Mouse (Mus musculus): ENCODE measurements around the gene Rexo4. TPM values are rescaled to one million over a fixed set of nuclear protein-coding genes. Genes with fewer than 3 reads are reported as not detected.

Gene Rexo4
- polyA plus RNA-seq (2017; shearing (Covaris generic)): 42.0 TPM

GRCm38 (mm10) chr2:26963923-26964723 is at the start of gene Rexo4:
Rexo4 (minus strand) TSS chr2:26964386.

GRCm38 (mm10) chr2:27009714-27010244 is 45.6 kb upstream of the Rexo4 start, which contains the start of gene Cacfd1:
Cacfd1 (plus strand) TSS chr2:27009926.

GRCm38 (mm10) chr2:26973116-26973515 is 8.9 kb upstream of the Rexo4 start, which contains the start of gene Adamts13:
Adamts13 (plus strand) TSS chr2:26973416.

DNA sequence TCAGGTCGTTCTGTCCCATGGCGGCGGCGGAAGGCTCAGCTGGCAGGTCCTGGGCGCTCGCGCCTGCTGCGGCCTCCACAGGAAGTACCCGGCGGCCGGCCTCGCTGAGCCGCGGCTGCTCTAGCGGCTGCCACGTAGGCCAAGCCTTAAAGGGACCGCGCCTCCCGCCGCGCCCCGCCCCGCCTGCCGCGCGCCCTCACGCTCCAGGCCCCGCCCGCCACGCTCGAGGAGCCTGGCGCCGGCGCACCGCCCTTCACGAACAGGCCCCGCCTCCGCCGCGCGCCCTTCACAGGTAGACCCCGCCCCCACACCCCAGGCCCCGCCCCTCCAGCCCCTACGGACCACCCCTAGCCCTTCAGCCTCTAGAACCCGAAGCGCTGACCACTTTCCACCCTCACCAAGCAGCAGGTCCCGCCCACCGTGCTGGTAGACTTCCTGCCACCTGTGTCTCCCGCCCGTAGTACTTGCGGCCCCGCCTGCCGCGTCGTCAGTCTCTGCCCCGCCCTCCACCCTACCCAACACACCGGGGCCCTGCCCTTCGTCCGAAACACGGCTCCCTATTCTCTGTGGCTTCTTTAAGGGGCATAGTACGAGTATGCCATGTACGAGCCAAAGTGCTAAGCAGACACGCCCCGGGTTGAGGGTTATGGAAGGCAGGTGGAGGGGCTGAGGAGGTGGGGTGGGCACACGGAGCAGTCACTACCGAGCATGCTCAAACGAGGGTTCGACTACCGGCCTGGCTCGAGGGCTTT is 30.7 kb downstream of the Rexo4 start, which contains the start of the genes Surf4 and Stkld1:
TSS of gene Surf4 (minus strand) at position 625 of the 752 bp plus-strand sequence.
TSS of gene Stkld1 (plus strand) at position 744 of the 752 bp plus-strand sequence.

GRCm38 (mm10) chr2:26915927-26916728 is 48.1 kb downstream of the Rexo4 start, which contains the start of the genes Surf2 and Surf1:
Surf2 (plus strand) TSS chr2:26916367.
Surf1 (minus strand) TSS chr2:26916530.

GRCm38 (mm10) chr2:26910124-26910993 is 53.8 kb downstream of the Rexo4 start, which contains the start of the genes Med22 and Rpl7a:
Med22 (minus strand) TSS chr2:26910677.
Rpl7a (plus strand) TSS chr2:26910764.

Other genes with a start within 250 kb of the Rexo4 start
- not detected for gene Abo, start 99.4 kb downstream of the Rexo4 start, polyA plus RNA-seq (2017; shearing (Covaris generic))
- gene Surf6, start 61.5 kb downstream of the Rexo4 start, polyA plus RNA-seq (2017; shearing (Covaris generic)): 29.1 TPM
- 22.3 TPM for gene Med22, start 53.7 kb downstream of the Rexo4 start, polyA plus RNA-seq (2017; shearing (Covaris generic))
- gene Rpl7a, start 53.6 kb downstream of the Rexo4 start, polyA plus RNA-seq (2017; shearing (Covaris generic)): 311 TPM
- gene Surf2, start 48.0 kb downstream of the Rexo4 start, polyA plus RNA-seq (2017; shearing (Covaris generic)): 69.1 TPM
- gene Surf1, start 47.9 kb downstream of the Rexo4 start, polyA plus RNA-seq (2017; shearing (Covaris generic)): 89.0 TPM
- gene Surf4, start 30.5 kb downstream of the Rexo4 start, polyA plus RNA-seq (2017; shearing (Covaris generic)): 145 TPM
- gene Stkld1, start 30.3 kb downstream of the Rexo4 start, polyA plus RNA-seq (2017; shearing (Covaris generic)): not detected
- 0.29 TPM for gene Adamts13, start 9.0 kb upstream of the Rexo4 start, polyA plus RNA-seq (2017; shearing (Covaris generic))
- 22.3 TPM for gene Cacfd1, start 45.5 kb upstream of the Rexo4 start, polyA plus RNA-seq (2017; shearing (Covaris generic))
- gene Slc2a6, start 63.6 kb upstream of the Rexo4 start, polyA plus RNA-seq (2017; shearing (Covaris generic)): 1.2 TPM
- not detected for gene Mymk, start 107.8 kb upstream of the Rexo4 start, polyA plus RNA-seq (2017; shearing (Covaris generic))
- not detected for gene Adamtsl2, start 115.0 kb upstream of the Rexo4 start, polyA plus RNA-seq (2017; shearing (Covaris generic))
- not detected for gene Fam163b, start 178.1 kb upstream of the Rexo4 start, polyA plus RNA-seq (2017; shearing (Covaris generic))
- gene Dbh, start 200.8 kb upstream of the Rexo4 start, polyA plus RNA-seq (2017; shearing (Covaris generic)): not detected

All from effector memory CD4-positive, alpha-beta T cell, adult 7 months (primary cell).